Mouse (Mus musculus): Measurements from ENCODE around the gene Gnai3. TPM values are rescaled to one million over a fixed set of nuclear protein-coding genes. Genes with fewer than 3 reads are reported as not detected.
A peak's percentile ranks its signal among the peaks of the same experiment; 100 is the strongest.

Gnai3 gene
- polyA plus RNA-seq, 1 experiment from 2014 or later, result 161 TPM

- Histone ChIP-seq H3K36me3 (no peaks in the 10 kb centered on the region), H3K4me1 (no peaks in the 10 kb centered on the region), H3K27me3 (replicated peaks) (no peaks in the 10 kb centered on the region), H3K9ac (no peak overlapping the region), H3K4me3 (replicated peaks) (no peak overlapping the region), H3K4me2 (no peak overlapping the region), H3K9me3 (no peaks in the 10 kb centered on the region), H3K27ac (no peak overlapping the region)
- peak; percentile 77; the same call in 1 of the 2 replicates for ATAC-seq (ENCODE audit: insufficient read depth, low FRiP score, low read depth)
- 66% methylated on average over 6 of the region's 6 CpGs for WGBS
These were observed 47.6 kb downstream of the Gnai3 start for GRCm38 (mm10) chr3:108098316-108098715.

DNA sequence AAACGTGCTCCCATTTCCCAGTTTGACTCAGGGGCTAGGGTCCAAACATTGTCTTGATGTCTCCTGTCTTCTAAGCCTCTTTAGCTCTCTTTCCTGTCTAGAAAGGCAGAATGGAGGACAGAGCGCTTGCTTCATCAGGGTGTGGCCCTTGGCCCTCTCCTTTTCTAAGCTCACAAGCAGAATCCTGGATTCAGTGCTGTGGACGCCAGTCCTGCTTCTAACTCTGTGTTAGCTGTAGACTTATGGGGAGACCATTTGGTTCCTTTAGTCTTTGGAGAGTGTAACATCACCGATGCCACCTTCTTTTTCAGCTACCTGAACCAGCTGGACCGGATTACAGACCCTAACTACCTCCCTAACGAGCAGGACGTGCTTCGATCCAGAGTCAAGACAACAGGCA lies 48.3 kb downstream of the Gnai3 start:
- no peaks in the 10 kb centered on the region for H3K9me3 ChIP-seq
- 85% methylated on average over 8 of the region's 8 CpGs for WGBS
- H3K4me3 ChIP-seq (replicated peaks), result no peak overlapping the region
- ATAC-seq (ENCODE audit: insufficient read depth, low FRiP score, low read depth), result no peak
- H3K4me1 ChIP-seq, result no peaks in the 10 kb centered on the region
- H3K4me2 ChIP-seq, result no peak overlapping the region
- H3K9ac ChIP-seq, result no peak overlapping the region
- no peaks in the 10 kb centered on the region for H3K36me3 ChIP-seq
- no peaks in the 10 kb centered on the region for H3K27me3 ChIP-seq (replicated peaks)
- H3K27ac ChIP-seq, result no peak overlapping the region

- Histone ChIP-seq H3K4me3 (replicated peaks) (no peak overlapping the region), H3K36me3 (no peaks in the 10 kb centered on the region), H3K9ac (no peak overlapping the region), H3K4me1 (no peaks in the 10 kb centered on the region), H3K4me2 (no peak overlapping the region), H3K27me3 (replicated peaks) (no peaks in the 10 kb centered on the region), H3K27ac (no peak overlapping the region), H3K9me3 (no peaks in the 10 kb centered on the region)
- peak; percentile 90 for ATAC-seq (ENCODE audit: insufficient read depth, low FRiP score, low read depth)
- 67% methylated on average over 10 of the region's 10 CpGs for WGBS
These were observed 49.2 kb downstream of the Gnai3 start for GRCm38 (mm10) chr3:108096726-108097125.

DNA sequence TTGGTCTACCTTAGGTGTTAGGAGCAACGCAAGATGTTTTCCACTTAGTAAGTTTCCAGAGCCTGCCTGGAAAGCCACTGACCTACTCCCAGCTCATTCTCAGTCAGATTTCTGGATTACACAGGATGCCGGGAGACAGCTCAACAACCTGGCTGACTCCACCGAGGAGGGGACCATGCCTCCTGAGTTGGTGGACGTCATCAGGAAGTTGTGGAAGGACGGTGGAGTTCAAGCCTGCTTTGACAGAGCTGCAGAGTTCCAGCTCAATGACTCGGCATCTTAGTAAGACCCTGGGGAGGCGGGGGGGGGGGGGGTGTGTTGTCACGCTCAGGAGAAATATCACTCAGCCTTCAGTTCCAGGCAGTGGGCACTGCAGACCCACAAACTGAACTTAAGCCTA lies 49.7 kb downstream of the Gnai3 start:
- no peaks in the 10 kb centered on the region for H3K4me1 ChIP-seq
- no peaks in the 10 kb centered on the region for H3K27me3 ChIP-seq (replicated peaks)
- no peak overlapping the region for H3K27ac ChIP-seq
- no peaks in the 10 kb centered on the region for H3K36me3 ChIP-seq
- H3K9me3 ChIP-seq, result no peaks in the 10 kb centered on the region
- no peak; the same call in 1 of the 2 replicates for ATAC-seq (ENCODE audit: insufficient read depth, low FRiP score, low read depth)
- no peak overlapping the region for H3K9ac ChIP-seq
- 62% methylated on average over 8 of the region's 8 CpGs for WGBS
- no peak overlapping the region for H3K4me3 ChIP-seq (replicated peaks)
- no peak overlapping the region for H3K4me2 ChIP-seq

GRCm38 (mm10) chr3:108094976-108095760 lies 50.8 kb downstream of the Gnai3 start:
- ATAC-seq (ENCODE audit: insufficient read depth, low FRiP score, low read depth), result no peak
- H3K36me3 ChIP-seq, result no peaks in the 10 kb centered on the region
- no peak overlapping the region for H3K4me2 ChIP-seq
- H3K9ac ChIP-seq, result no peak overlapping the region
- WGBS, result 90% methylated on average over 12 of the region's 12 CpGs
- no peak overlapping the region for H3K27ac ChIP-seq
- H3K9me3 ChIP-seq, result no peaks in the 10 kb centered on the region
- H3K4me1 ChIP-seq, result no peaks in the 10 kb centered on the region; the same call in 1 of the 2 replicates
- no peaks in the 10 kb centered on the region for H3K27me3 ChIP-seq (replicated peaks)
- no peak overlapping the region for H3K4me3 ChIP-seq (replicated peaks)

DNA sequence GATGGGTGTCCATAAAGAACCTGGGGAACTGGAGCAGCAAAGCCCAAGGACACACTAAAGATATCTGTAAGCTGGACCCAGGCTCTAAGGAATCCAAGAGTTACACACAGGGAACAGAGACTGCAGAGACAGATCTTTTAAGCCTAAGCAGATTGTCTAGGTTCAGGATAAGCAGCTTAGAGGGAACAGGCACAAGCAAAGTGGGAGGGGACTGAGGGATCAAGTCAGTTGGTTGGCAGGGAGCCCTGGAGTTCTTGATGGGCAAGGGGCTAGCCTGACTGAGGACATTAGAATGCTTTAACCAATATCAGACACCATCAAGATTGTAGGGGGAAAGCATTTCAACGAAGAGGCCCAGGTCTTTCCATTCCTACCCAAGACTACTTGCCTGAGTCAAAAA lies 51.8 kb downstream of the Gnai3 start:
- WGBS, result 80% methylated on average over 1 of the region's 1 CpGs
- Histone ChIP-seq H3K27me3 (replicated peaks) (no peaks in the 10 kb centered on the region), H3K27ac (no peak overlapping the region), H3K9ac (no peak overlapping the region), H3K9me3 (no peaks in the 10 kb centered on the region), H3K36me3 (no peaks in the 10 kb centered on the region), H3K4me1 (peaks cover 3% of the 10 kb centered on the region; the same call in 1 of the 2 replicates), H3K4me3 (replicated peaks) (no peak overlapping the region), H3K4me2 (no peak overlapping the region)
- ATAC-seq (ENCODE audit: insufficient read depth, low FRiP score, low read depth), result no peak

DNA sequence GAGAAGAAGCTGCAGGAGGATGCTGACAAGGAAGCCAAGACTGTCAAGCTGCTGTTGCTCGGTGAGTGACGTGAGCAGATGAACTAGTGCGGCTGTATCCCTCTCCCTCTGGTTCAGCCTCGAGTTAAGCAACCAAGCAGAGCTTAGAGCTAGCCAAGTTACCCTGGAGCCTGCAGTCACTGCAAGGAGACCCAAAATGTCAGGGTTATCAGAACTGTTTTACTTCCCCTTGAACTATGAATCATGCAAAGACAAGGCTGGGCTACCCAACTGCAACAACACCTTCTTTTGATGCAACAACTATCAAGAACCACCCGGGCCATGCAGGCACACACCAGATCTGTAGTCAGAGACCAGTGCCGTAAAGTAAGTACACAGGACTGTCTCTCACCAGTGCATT lies 52.6 kb downstream of the Gnai3 start:
- Histone ChIP-seq H3K9me3 (no peaks in the 10 kb centered on the region), H3K27ac (no peak overlapping the region), H3K27me3 (replicated peaks) (no peaks in the 10 kb centered on the region), H3K4me2 (no peak overlapping the region), H3K36me3 (no peaks in the 10 kb centered on the region), H3K4me1 (peaks cover 10% of the 10 kb centered on the region; the same call in 1 of the 2 replicates), H3K4me3 (replicated peaks) (no peak overlapping the region), H3K9ac (no peak overlapping the region)
- WGBS, result 69% methylated on average over 6 of the region's 6 CpGs
- no peak for ATAC-seq (ENCODE audit: insufficient read depth, low FRiP score, low read depth)

DNA sequence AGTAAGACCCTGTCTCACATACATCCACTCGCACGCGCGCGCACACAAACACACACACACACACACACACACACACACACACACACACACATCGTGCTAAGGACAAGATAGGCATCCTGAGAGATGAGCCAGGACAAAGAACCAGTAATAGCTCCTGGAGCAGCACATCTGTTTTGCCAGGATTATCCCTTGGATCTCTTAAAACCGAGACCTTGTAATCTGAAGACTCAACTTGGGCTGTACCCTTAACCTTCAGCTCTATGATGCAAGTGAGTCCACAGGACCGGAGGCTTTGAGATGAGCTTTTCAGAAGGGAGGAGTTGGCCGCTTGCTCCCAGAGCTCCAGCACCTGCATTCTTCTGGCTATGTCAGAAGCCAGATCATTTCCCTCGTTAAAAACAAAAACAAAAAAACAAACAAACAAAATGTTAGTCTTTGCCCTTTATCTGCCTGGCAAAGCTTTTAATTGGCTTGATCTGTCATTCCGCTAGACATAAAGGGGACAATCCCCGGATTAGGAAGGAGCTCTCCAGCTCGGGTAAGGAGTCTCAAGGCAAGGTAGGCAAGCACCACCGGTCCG lies 53.3 kb downstream of the Gnai3 start, which contains the start of gene Gnat2:
Gene Gnat2 (plus strand): TSS at position 254 of the 580 bp plus-strand sequence.
- no peak within 1 kb of the TSS for H3K9ac ChIP-seq
- ATAC-seq (ENCODE audit: insufficient read depth, low FRiP score, low read depth), result no peak
- no peak within 1 kb of the TSS for H3K27ac ChIP-seq
- no peak within 1 kb of the TSS for H3K4me2 ChIP-seq
- H3K9me3 ChIP-seq, result no peaks in the 10 kb centered on the region
- 80% methylated on average over 15 of the region's 15 CpGs for WGBS
- H3K4me1 ChIP-seq, result peaks cover 10% of the 10 kb centered on the region; the same call in 1 of the 2 replicates
- no peak within 1 kb of the TSS for H3K4me3 ChIP-seq (replicated peaks)
- no peaks in the 10 kb centered on the region for H3K27me3 ChIP-seq (replicated peaks)
- H3K36me3 ChIP-seq, result no peaks in the 10 kb centered on the region

GRCm38 (mm10) chr3:108092030-108092429 lies 53.9 kb downstream of the Gnai3 start:
- WGBS, result 71% methylated on average over 6 of the region's 6 CpGs
- Histone ChIP-seq H3K9ac (no peak overlapping the region), H3K4me2 (no peak overlapping the region), H3K36me3 (no peaks in the 10 kb centered on the region), H3K27me3 (replicated peaks) (no peaks in the 10 kb centered on the region), H3K27ac (no peak overlapping the region), H3K9me3 (no peaks in the 10 kb centered on the region), H3K4me1 (peaks cover 10% of the 10 kb centered on the region; the same call in 1 of the 2 replicates), H3K4me3 (replicated peaks) (no peak overlapping the region)
- no peak for ATAC-seq (ENCODE audit: insufficient read depth, low FRiP score, low read depth)

DNA sequence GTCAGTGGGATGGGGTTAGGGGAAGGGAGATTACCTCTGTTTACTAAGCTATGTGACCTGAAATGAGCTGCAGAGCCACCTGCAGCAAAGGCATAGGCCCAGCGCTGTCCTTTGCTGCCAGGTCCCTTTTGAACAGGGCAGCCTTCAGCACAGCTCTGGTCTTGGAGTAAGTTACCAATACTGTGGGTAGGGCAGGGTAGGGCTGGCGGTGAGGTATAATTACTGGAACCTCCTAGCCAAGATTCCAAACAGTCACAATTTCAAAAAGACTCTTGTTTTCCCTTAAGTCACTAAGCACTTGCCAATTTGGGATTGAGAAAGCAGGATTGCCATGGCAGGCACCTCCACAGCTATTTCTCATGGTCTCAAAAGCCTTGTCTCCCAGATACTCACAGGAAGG lies 55.4 kb downstream of the Gnai3 start:
- H3K9ac ChIP-seq, result no peak overlapping the region
- no peak overlapping the region for H3K4me2 ChIP-seq
- H3K27me3 ChIP-seq (replicated peaks), result no peaks in the 10 kb centered on the region
- H3K36me3 ChIP-seq, result no peaks in the 10 kb centered on the region
- H3K4me3 ChIP-seq (replicated peaks), result no peak overlapping the region
- H3K4me1 ChIP-seq, result peaks cover 10% of the 10 kb centered on the region
- WGBS, result 75% methylated on average over 2 of the region's 2 CpGs
- peak overlapping the region; percentile 17; the same call in 1 of the 2 replicates for H3K27ac ChIP-seq
- H3K9me3 ChIP-seq, result no peaks in the 10 kb centered on the region
- no peak for ATAC-seq (ENCODE audit: insufficient read depth, low FRiP score, low read depth)

DNA sequence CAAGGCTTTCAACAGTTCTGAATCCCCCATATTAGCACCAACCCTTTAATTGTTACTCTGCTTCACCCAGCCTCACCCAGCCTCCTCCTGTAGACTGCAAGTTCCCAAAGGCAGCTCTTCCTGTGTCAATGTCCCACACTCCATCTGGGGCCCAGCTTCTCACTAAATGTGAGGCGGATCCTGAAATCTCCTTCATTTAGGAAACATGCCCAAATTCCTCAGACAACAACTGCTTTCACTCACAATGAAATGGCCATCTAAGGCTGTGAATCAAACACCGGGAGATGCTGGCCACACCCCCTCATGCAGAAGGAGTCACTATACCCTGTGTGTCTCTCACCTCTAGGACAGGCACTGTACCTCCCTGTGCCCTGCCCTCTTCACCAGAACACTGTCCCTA lies 56.0 kb downstream of the Gnai3 start:
- H3K4me3 ChIP-seq (replicated peaks), result no peak overlapping the region
- no peaks in the 10 kb centered on the region for H3K27me3 ChIP-seq (replicated peaks)
- peaks cover 10% of the 10 kb centered on the region for H3K4me1 ChIP-seq
- WGBS, result 36% methylated on average over 2 of the region's 2 CpGs
- no peaks in the 10 kb centered on the region for H3K36me3 ChIP-seq
- H3K4me2 ChIP-seq, result no peak overlapping the region
- H3K27ac ChIP-seq, result peak overlapping the region; percentile 55; the same call in 1 of the 2 replicates
- no peak for ATAC-seq (ENCODE audit: insufficient read depth, low FRiP score, low read depth)
- no peak overlapping the region for H3K9ac ChIP-seq
- no peaks in the 10 kb centered on the region for H3K9me3 ChIP-seq

- 36% methylated on average over 5 of the region's 5 CpGs for WGBS
- no peaks in the 10 kb centered on the region for H3K36me3 ChIP-seq
- H3K4me3 ChIP-seq (replicated peaks), result no peak overlapping the region
- H3K27me3 ChIP-seq (replicated peaks), result no peaks in the 10 kb centered on the region
- no peak for ATAC-seq (ENCODE audit: insufficient read depth, low FRiP score, low read depth)
- H3K9ac ChIP-seq, result no peak overlapping the region
- peaks cover 19% of the 10 kb centered on the region for H3K4me1 ChIP-seq
- no peak overlapping the region for H3K4me2 ChIP-seq
- H3K9me3 ChIP-seq, result no peaks in the 10 kb centered on the region
- 0 out of 2 replicates have a peak overlapping the region, but pooled peaks have one; percentile 19 for H3K27ac ChIP-seq
These were observed 57.0 kb downstream of the Gnai3 start for GRCm38 (mm10) chr3:108088842-108089380.
